Mouse (Mus musculus) lung, embryonic 16.5 days (tissue): ENCODE results near the gene Gpr25. TPM values are rescaled to one million over a fixed set of nuclear protein-coding genes. Genes with fewer than 3 reads are reported as not detected.

Experiments
- ATAC-seq: fragments of 200-750 bp; cut with Nextera tagmentation; 2 replicates; pipeline ENCODE4 v1.8.0; 2017; ENCODE audit warnings: low read depth, mild to moderate bottlenecking, moderate library complexity
- H3K27ac ChIP-seq: fragments of 300-500 bp; sonication (generic); 2 replicates; pipeline ENCODE4 v1.5.1; 2014; ENCODE audit warnings: mild to moderate bottlenecking, control low read depth, low read length
- H3K27me3 ChIP-seq: fragments of 300-500 bp; sonication (generic); 2 replicates; pipeline ENCODE4 v1.6.1; 2014; ENCODE audit warnings: low read depth, low read length, mixed read lengths; ENCODE audit not compliant: control insufficient read depth, insufficient read depth
- H3K36me3 ChIP-seq: fragments of 300-500 bp; sonication (generic); 2 replicates; pipeline ENCODE4 v1.6.1; 2014; ENCODE audit warnings: low read length; ENCODE audit not compliant: control insufficient read depth, insufficient read depth
- H3K4me1 ChIP-seq: fragments of 300-500 bp; sonication (generic); replicated peaks from 2 replicates; pipeline ENCODE4 v1.6.1; 2014; ENCODE audit warnings: low read length, mixed read lengths; ENCODE audit not compliant: control insufficient read depth, insufficient read depth
- H3K4me2 ChIP-seq: fragments of 300-500 bp; sonication (generic); 2 replicates; pipeline ENCODE4 v1.6.1; 2014; ENCODE audit warnings: low read depth, low read length, control low read depth
- H3K4me3 ChIP-seq: fragments of 300-500 bp; sonication (generic); 2 replicates; pipeline ENCODE4 v1.5.1; 2014; ENCODE audit warnings: mild to moderate bottlenecking, low read length, control low read depth
- H3K9ac ChIP-seq: fragments of 300-500 bp; sonication (generic); 2 replicates; pipeline ENCODE4 v1.6.1; 2014; ENCODE audit warnings: low read length, control low read depth
- H3K9me3 ChIP-seq: fragments of 300-500 bp; sonication (generic); 2 replicates; pipeline ENCODE4 v1.6.1; 2016; ENCODE audit warnings: low read length; ENCODE audit not compliant: control insufficient read depth
- WGBS: fragments of 180-500 bp; shearing (Covaris S2); extraction: QIAGEN DNeasy Blood & Tissue Kit; methylation state at CpG from one replicate; pipeline ENCODE4 v1.1.7; 2014; 5-methylcytosine and 5-hydroxymethylcytosine counted together
- polyA plus RNA-seq: library from polyadenylated mRNA; unstranded; fragments of >200 nt; fragmentation: Nextera tagmentation; extraction: Ambion mirVana; gene quantifications from 2 replicates; pipeline ENCODE4 v1.2.1, GENCODE M21; 2015

Gene Gpr25
- not detected in 2 replicates for polyA plus RNA-seq

- Histone ChIP-seq H3K27ac (no peak within 1 kb of the TSS), H3K9ac (peak within 1 kb of the TSS; percentile 43), H3K4me3 (peak within 1 kb of the TSS; percentile 57), H3K9me3 (no peaks in the 10 kb centered on the region), H3K4me1 (peaks cover 11% of the 10 kb centered on the region), H3K36me3 (no peaks in the 10 kb centered on the region), H3K27me3 (peaks cover 48% of the 10 kb centered on the region), H3K4me2 (peak within 1 kb of the TSS; percentile 94)
- 8% methylated on average over 27 of the region's 28 CpGs for WGBS
- ATAC-seq: peak; percentile 11; the same call in 1 of the 2 replicates
These were observed at the start of gene Gpr25 for GRCm38 (mm10) chr1:136260635-136261238. Gpr25 (minus strand) TSS chr1:136260873.

GRCm38 (mm10) chr1:136309193-136309592, 48.5 kb upstream of the Gpr25 start:
- Histone ChIP-seq H3K27ac (no peak overlapping the region), H3K4me2 (no peak overlapping the region), H3K9me3 (no peaks in the 10 kb centered on the region), H3K4me3 (no peak overlapping the region), H3K4me1 (0 out of 2 replicates have a peak, but pooled peaks cover 3% of the 10 kb centered on the region), H3K9ac (no peak overlapping the region), H3K36me3 (no peaks in the 10 kb centered on the region), H3K27me3 (no peaks in the 10 kb centered on the region)
- no peak for ATAC-seq
- 86% methylated on average over 5 of the region's 5 CpGs for WGBS

- Histone ChIP-seq H3K9ac (no peak overlapping the region), H3K27me3 (no peaks in the 10 kb centered on the region), H3K4me2 (no peak overlapping the region), H3K9me3 (no peaks in the 10 kb centered on the region), H3K27ac (no peak overlapping the region), H3K4me3 (no peak overlapping the region), H3K4me1 (no peaks in the 10 kb centered on the region), H3K36me3 (no peaks in the 10 kb centered on the region)
- ATAC-seq: no peak
- WGBS: 81% methylated on average over 3 of the region's 3 CpGs
These were observed 45.8 kb upstream of the Gpr25 start for GRCm38 (mm10) chr1:136306424-136306823.

- Histone ChIP-seq H3K9me3 (no peaks in the 10 kb centered on the region), H3K36me3 (no peaks in the 10 kb centered on the region), H3K4me1 (no peaks in the 10 kb centered on the region), H3K27ac (no peak overlapping the region), H3K4me2 (no peak overlapping the region), H3K9ac (no peak overlapping the region), H3K4me3 (no peak overlapping the region), H3K27me3 (no peaks in the 10 kb centered on the region)
- no peak for ATAC-seq
These were observed 33.3 kb upstream of the Gpr25 start for GRCm38 (mm10) chr1:136293961-136294360.

GRCm38 (mm10) chr1:136289803-136290202, 29.1 kb upstream of the Gpr25 start:
- H3K4me2 ChIP-seq: no peak overlapping the region
- H3K36me3 ChIP-seq: peaks cover 3% of the 10 kb centered on the region; the same call in 1 of the 2 replicates
- H3K27ac ChIP-seq: no peak overlapping the region
- no peaks in the 10 kb centered on the region for H3K27me3 ChIP-seq
- H3K4me1 ChIP-seq: no peaks in the 10 kb centered on the region
- 58% methylated on average over 1 of the region's 1 CpGs for WGBS
- ATAC-seq: no peak
- no peak overlapping the region for H3K9ac ChIP-seq
- H3K4me3 ChIP-seq: no peak overlapping the region
- H3K9me3 ChIP-seq: no peaks in the 10 kb centered on the region

- WGBS: 84% methylated on average over 8 of the region's 8 CpGs
- no peak overlapping the region for H3K4me3 ChIP-seq
- ATAC-seq: no peak
- H3K4me2 ChIP-seq: no peak overlapping the region
- H3K27ac ChIP-seq: no peak overlapping the region
- H3K9me3 ChIP-seq: no peaks in the 10 kb centered on the region
- H3K9ac ChIP-seq: no peak overlapping the region
- no peaks in the 10 kb centered on the region for H3K4me1 ChIP-seq
- peaks cover 61% of the 10 kb centered on the region for H3K36me3 ChIP-seq
- H3K27me3 ChIP-seq: no peaks in the 10 kb centered on the region
These were observed 16.7 kb upstream of the Gpr25 start for GRCm38 (mm10) chr1:136277366-136277765.

GRCm38 (mm10) chr1:136268224-136268623, 7.6 kb upstream of the Gpr25 start:
- ATAC-seq: peak; percentile 79
- H3K4me1 ChIP-seq: no peaks in the 10 kb centered on the region
- H3K27ac ChIP-seq: no peak overlapping the region
- peaks cover 11% of the 10 kb centered on the region for H3K36me3 ChIP-seq
- H3K9ac ChIP-seq: no peak overlapping the region
- no peaks in the 10 kb centered on the region for H3K27me3 ChIP-seq
- no peak overlapping the region for H3K4me2 ChIP-seq
- 45% methylated on average over 7 of the region's 7 CpGs for WGBS
- no peak overlapping the region for H3K4me3 ChIP-seq
- no peaks in the 10 kb centered on the region for H3K9me3 ChIP-seq

- no peak for ATAC-seq
- no peak overlapping the region for H3K4me2 ChIP-seq
These were observed 5.5 kb upstream of the Gpr25 start for GRCm38 (mm10) chr1:136266127-136266526.

GRCm38 (mm10) chr1:136263355-136263754, 2.7 kb upstream of the Gpr25 start:
- no peak overlapping the region for H3K9ac ChIP-seq
- H3K27me3 ChIP-seq: peaks cover 40% of the 10 kb centered on the region
- no peak overlapping the region for H3K27ac ChIP-seq
- WGBS: 82% methylated on average over 5 of the region's 5 CpGs
- no peaks in the 10 kb centered on the region for H3K36me3 ChIP-seq
- H3K4me2 ChIP-seq: no peak overlapping the region
- peaks cover 11% of the 10 kb centered on the region for H3K4me1 ChIP-seq
- H3K4me3 ChIP-seq: no peak overlapping the region
- no peaks in the 10 kb centered on the region for H3K9me3 ChIP-seq
- ATAC-seq: no peak

More at GRCm38 (mm10) chr1:136266127-136266526, 5.5 kb upstream of the Gpr25 start:
- no peak overlapping the region for H3K4me3 ChIP-seq
- H3K4me1 ChIP-seq: no peaks in the 10 kb centered on the region
- H3K27ac ChIP-seq: no peak overlapping the region
- H3K9ac ChIP-seq: no peak overlapping the region
- peaks cover under 1% of the 10 kb centered on the region; the same call in 1 of the 2 replicates for H3K36me3 ChIP-seq
- H3K27me3 ChIP-seq: peaks cover 13% of the 10 kb centered on the region
- H3K9me3 ChIP-seq: no peaks in the 10 kb centered on the region
- 39% methylated on average over 6 of the region's 6 CpGs for WGBS
